Mouse (Mus musculus) heart, postnatal 10 days (tissue): ENCODE data around the gene Prkaca. TPM values are rescaled to one million over a fixed set of nuclear protein-coding genes. Genes with fewer than 3 reads are reported as not detected.

Experiments
- DNase-seq, 2 experiments: peaks; one replicate each; pipeline ENCODE4 v3.0.0; 2021
- intact Hi-C: fragments of 180-260 bp; cut with DNase I; formaldehyde crosslinking; loops from one replicate; pipeline ENCODE4 v1.15.1; 2025
- total RNA-seq, 2 experiments: library from RNA; stranded (reverse); gene quantifications; 2 replicates each; pipeline ENCODE4 v1.2.3; 2021

Gene Prkaca
- 100 to 1,000 TPM; 398 to 429 TPM for total RNA-seq

DNA sequence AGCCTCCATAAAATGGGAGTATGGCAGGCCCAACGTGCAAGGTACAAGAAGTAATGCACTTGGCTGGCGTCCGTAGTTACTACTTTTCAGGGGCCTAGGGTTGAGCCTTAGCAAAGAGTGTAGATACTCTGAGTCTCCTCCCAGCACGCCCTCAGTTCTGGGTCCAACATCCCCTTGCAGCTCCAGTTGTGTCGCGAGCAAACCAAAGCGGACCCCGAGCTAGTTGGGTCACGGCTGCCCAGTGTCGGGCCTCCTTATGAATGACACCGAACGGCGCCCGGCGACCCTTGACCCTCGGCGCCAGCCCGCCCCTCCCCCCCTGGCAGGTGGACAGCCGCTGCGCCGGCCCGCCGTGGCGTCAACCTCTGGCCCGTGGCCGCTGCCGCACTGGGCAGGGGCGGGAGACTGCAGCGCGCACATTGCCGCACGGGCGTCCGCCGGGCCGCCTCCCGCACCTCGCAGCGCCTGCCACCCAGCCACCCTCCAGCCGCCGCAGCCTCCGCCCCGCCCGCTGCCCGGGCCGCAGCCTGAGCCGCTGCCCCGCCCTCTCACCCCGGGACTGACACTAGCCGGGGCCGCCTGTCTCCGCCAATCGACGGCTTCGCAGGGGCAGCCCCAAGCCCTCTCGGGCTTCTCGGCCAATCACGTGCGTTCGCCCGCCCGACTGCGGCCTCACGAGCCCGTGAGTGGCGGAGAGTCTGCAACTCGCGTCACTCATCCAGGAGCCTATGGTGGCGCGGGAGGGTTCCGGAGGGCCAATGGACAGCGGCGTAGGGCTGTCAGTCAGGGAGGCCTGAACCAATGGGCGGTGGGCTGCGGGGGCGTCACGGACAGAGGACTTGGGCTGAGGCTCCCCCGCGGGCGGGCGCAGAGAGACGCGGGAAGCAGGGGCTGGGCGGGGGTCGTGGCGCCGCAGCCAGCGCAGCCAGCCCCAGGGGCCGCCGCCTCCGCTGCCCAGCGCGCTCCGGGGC is at the start of gene Prkaca:
TSS of gene Prkaca (plus strand) at position 844 of the 971 bp plus-strand sequence.
- peak; percentile 98 to 99 for DNase-seq
- intact Hi-C loops = loop anchor here (2.0 kb wide), 1 partner anchor 24 kb away; the partner anchor contains the start of gene Samd1

DNA sequence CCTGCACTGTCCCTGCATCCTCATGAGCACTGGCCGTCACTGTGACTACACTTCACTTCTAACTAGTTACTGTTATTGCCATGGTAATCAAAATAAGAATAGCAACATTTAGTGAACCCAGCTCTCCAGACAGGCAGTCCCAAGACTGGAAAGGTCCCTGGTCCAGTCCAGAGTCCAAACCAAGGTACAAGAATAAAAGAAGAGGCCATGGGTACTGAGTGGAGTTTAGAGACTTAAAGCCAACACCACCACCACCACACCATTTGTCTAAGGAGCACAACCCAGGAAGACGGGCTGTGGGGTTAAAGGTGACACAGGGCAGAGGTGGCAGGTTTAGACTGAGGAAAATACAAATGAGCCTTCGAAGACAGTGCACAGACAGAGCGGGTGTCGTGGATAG is 48.2 kb upstream of the Prkaca start:
- intact Hi-C loops = no loop called here
- DNase-seq = no peak

DNA sequence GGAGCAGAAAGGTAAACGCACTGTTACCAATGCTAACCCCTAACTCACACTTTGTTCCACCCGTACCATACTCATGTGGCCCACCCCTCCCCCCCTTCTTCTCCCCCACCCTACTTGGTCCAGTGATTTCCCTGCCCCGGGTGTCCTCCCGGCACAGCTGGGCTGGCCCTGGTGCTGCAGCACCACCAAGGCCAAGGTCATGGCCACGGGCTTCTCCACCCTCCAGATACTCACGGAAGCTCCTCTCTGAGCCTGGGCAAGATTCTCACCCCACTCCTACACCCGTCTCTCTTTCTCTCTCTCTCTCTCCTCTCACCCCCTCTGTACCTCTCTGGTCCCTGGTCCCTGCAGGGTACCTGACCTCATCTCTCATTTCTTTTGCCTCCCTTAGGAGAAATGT is 46.5 kb upstream of the Prkaca start:
- intact Hi-C loops = no loop called here

DNA sequence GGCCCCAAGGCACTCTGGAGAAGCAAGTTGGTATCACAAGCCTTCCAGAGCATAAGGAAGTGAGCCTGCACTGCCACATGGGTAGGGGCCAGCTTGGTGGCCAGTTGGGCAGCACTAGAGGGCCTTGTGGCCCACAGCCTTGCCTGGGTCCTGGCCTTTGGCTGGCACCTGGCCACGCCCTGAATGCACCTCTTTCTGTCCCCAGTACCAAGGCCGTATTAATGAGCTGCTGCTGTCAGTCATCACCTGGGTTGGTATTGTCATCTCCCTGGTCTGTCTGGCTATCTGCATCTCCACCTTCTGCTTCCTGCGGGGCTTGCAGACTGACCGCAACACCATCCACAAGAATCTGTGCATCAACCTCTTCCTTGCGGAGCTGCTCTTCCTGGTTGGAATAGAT is 38.6 kb upstream of the Prkaca start:
- intact Hi-C loops = no loop called here
- DNase-seq = no peak

More for the DNA sequence above, 46.5 kb upstream of the Prkaca start:
- DNase-seq = no peak

DNA sequence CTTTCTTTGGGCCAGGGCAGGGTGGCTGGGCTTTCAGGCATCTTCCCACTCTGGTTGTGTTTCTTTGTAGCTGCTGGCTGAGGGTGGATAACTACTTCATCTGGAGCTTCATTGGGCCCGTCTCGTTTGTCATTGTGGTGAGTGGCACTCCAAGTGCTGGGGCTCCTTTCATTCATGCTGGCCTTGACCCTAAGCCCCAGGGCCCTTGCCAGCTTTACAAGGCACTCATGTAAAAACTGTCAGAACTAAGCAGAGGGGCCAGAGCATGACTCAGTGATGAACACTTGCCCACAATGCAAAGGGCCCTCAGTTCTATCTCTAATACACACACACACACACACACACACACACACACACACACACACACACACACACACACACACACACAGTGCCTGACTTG is 37.8 kb upstream of the Prkaca start:
- intact Hi-C loops = no loop called here
- DNase-seq = no peak

- DNase-seq = no peak
- intact Hi-C loops = no loop called here
Measured at GRCm38 (mm10) chr8:83935435-83935834, 37.4 kb upstream of the Prkaca start.

DNA sequence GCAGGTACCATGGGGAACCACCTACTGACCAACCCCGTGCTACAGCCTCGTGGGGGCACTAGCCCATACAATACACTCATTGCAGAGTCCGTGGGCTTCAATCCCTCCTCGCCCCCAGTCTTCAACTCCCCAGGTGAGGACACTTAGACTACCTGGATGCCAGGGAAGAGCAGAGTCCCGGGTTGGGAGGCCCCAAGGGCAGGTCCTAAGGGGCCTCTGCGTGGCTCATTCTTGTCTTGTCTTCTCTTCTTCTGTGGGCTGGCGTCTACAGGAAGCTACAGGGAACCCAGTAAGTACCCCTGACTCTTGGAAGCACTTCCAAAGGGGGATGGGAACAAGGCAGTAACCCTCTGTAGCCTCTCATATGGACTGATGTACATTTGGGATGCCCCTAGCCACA is 35.1 kb upstream of the Prkaca start:
- DNase-seq = no peak
- intact Hi-C loops = no loop called here

DNA sequence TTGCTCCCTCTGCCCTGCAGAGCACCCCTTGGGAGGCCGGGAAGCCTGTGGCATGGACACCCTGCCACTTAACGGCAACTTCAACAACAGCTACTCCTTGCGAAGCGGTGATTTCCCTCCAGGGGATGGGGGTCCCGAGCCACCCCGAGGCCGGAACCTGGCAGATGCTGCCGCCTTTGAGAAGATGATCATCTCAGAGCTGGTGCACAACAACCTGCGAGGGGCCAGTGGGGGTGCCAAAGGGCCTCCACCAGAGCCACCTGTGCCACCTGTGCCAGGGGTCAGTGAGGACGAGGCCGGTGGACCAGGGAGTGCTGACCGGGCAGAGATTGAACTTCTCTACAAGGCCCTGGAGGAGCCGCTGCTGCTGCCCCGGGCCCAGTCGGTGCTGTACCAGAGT is 34.5 kb upstream of the Prkaca start:
- no peak for DNase-seq
- intact Hi-C loops = no loop called here

GRCm38 (mm10) chr8:83941066-83941677 is 31.6 kb upstream of the Prkaca start:
- DNase-seq = no peak
- intact Hi-C loops = no loop called here

DNA sequence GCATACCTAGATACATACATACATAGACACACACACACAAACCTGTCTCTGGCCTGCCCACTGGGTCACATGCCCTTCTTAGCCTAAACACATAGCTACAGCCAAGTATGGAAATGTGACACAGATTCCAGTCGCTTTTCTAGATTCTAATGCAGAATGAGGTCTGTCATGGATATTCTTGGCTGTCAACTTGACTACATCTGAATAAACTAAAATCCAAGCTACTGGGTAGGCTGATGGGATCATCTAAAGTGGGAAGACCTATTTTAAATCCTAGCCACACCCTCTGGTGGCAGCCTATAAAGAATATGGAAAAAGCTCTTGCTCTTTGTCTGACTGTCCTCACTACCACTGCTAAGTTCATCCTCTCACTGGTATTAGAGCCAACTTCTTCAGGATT is 30.3 kb upstream of the Prkaca start:
- intact Hi-C loops = no loop called here

GRCm38 (mm10) chr8:83945540-83945939 is 27.3 kb upstream of the Prkaca start:
- intact Hi-C loops = no loop called here
- no peak for DNase-seq

More for the DNA sequence above, 30.3 kb upstream of the Prkaca start:
- no peak for DNase-seq

GRCm38 (mm10) chr8:83954749-83955105 is 18.1 kb upstream of the Prkaca start:
- intact Hi-C loops = loop anchor here (1.0 to 5.0 kb wide), 3 partner anchors 43 to 172 kb away; partner anchors contain the start of genes Adgrl1 and Samd1
- no peak for DNase-seq

DNA sequence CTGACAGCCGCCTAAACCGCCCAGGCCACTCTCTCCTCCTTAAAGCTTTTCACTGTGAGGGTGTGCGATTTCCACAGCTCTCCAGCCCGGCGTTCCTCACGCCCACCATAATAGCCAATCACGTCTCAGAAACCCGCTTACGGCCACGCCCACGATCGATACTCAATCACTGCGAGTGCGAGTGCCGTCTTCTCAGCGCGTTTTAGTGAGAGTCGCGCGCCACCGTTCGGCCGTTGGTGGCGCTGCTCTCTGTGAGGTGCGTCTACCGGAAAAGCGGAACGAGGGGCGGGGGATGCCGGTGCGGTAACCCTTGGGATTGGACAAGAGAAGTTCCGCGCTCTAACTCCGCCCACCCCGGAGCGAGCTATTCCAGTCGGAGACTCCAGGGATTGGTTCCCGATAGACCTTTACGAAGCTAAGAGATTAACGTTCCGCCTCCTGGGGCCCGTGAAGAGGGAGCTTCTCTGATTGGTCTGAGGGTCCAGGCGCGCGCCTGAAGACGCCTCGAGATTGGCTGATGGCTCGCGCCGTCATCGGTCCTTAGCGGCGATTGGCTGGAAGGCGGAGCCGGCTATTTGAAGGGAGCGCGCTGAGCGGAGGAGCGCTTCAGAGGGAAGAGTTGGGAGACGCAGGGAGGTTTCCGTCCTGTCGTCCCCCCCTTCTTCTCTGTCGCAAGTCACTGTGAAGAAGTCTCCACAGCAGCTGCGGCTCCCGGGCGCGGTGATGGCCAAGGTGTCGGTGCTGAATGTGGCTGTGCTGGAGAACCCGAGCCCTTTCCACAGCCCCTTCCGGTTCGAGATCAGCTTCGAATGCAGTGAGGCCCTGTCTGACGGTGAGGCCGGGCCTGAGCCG is 17.5 kb upstream of the Prkaca start, which contains the start of the genes Gm10644 and Asf1b:
TSS of gene Gm10644 (minus strand) at position 100 of the 852 bp plus-strand sequence.
TSS of gene Asf1b (plus strand) at position 402 of the 852 bp plus-strand sequence.
- intact Hi-C loops = loop anchor here (1.0 to 5.0 kb wide), 3 partner anchors 42 to 173 kb away; partner anchors contain the start of genes Adgrl1 and Samd1
- DNase-seq = peak; percentile 97 to 98

DNA sequence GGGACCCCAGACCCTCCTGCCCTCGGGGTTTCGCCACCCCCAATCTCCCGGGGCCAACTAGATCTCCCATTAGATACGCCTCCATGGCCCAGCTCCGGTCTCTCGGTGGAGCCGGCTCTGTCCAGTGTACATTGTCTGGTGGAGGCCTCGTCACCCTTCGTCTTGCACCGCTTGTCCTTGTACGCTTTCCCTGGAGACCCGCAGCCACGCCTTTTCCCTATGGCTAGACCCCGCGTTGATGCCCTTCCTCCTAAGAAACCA is 16.9 kb upstream of the Prkaca start:
- DNase-seq = no peak
- intact Hi-C loops = loop anchor here (1.0 to 5.0 kb wide), 3 partner anchors 41 to 173 kb away; partner anchors contain the start of genes Adgrl1 and Samd1

DNA sequence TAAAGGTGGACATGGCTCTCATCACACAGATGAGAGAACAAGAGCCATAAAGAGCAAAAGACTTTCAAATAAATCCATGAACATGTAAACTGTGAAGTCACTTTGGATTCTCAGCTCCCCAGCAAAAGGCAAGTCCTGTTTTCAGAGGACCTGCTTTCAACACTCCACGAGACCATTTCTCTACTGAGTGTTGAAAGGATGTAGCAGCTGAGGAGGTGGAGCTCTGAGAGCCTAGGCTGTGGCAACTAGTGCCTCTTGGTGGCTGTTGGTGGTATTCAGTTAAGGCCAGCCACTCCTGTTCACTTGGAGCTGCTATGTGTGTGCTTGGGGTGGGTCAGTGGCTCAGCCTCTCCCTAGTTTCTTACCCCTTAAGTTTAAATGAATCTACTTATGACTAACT is 16.0 kb upstream of the Prkaca start:
- intact Hi-C loops = loop anchor here (5.0 kb wide), 1 partner anchor 41 kb away; the partner anchor contains the start of gene Samd1
- no peak for DNase-seq

DNA sequence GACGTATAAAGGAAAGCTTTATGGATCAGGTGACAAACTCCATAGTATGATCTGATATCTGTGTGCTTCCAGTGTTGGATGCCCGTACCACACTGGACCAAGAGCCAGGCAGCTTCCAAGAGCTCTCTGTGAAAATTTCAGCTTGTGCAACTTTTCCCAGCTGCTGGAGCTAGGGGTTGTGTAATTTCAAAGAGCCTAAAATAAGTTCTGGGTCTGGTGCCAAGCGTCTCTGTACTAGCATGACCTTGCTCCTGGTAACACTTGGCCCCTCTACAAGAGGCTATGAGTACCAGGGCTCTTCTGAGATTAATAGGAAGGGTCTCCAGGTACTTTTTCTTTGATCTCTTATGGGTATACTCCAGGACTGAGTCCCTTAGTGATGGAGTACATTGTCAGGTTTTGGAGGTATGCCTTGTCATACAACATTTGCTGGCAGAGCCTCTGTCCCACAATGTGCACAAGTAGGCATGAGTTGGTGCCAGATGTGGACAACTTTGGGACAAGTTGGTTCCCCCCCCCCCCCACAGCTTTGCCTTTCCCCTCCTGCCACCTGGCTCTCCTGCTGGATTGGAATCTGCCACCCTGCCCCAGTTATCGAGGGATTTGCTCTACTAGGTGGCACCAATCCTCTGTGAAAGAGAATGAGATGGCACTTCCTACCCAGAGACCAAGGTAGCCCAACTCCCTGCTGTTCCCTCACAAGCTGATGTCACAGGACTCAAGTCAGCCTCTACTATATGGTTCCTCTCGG is 8.6 kb upstream of the Prkaca start:
- DNase-seq = peak; percentile 81 to 83

DNA sequence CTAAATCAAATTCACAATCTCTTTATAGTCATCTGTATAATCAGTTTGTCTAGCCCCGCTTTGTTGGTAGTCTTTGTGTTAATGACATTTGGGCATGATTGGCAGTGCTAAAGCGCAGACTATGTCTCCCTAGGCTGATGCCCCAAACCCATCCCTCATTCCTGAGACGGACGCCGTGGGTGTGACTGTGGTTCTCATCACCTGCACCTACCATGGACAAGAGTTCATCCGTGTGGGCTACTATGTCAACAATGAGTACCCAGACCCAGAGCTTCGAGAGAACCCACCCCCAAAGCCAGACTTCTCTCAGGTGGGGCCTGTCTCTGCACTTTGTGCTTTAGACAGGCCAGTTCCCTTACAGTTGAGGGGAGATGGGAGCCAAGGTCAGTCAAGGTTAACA is 5.1 kb upstream of the Prkaca start:
- DNase-seq = no peak
- intact Hi-C loops = no loop called here

More for the DNA sequence above, 8.6 kb upstream of the Prkaca start:
- intact Hi-C loops = no loop called here

GRCm38 (mm10) chr8:83971121-83971520 is 1.7 kb upstream of the Prkaca start:
- intact Hi-C loops = no loop called here
- DNase-seq = no peak

GRCm38 (mm10) chr8:83971661-83972060 is 1.1 kb upstream of the Prkaca start:
- intact Hi-C loops = loop anchor here (2.0 kb wide), 1 partner anchor 25 kb away; the partner anchor contains the start of gene Samd1
- DNase-seq = no peak
